Mouse (Mus musculus) CH12.LX (cell line): ENCODE measurements around the gene Atg16l2. TPM values are rescaled to one million over a fixed set of nuclear protein-coding genes. Genes with fewer than 3 reads are reported as not detected.

ENCODE experiments used
- DNase-seq: peaks from one replicate; pipeline ENCODE4 v3.0.0-alpha.2; 2013; ENCODE audit errors: extremely low read depth
- H3K27ac ChIP-seq: 2 replicates; pipeline ENCODE4 v1.5.1; 2012; ENCODE audit warnings: low read depth, mild to moderate bottlenecking, control low read depth, moderate library complexity; ENCODE audit not compliant: insufficient read depth
- H3K27me3 ChIP-seq: replicated peaks from 2 replicates; pipeline ENCODE3; 2012; ENCODE audit warnings: inconsistent platforms
- H3K36me3 ChIP-seq, 2 experiments: replicated peaks in 1 of 2; 2 replicates each; pipeline versions ENCODE3 to v1.6.1; 2012; ENCODE audit warnings: inconsistent platforms in 1 of 2, low read length in 1 of 2, mild to moderate bottlenecking in 1 of 2, mixed read lengths in 1 of 2, moderate library complexity in 1 of 2; ENCODE audit not compliant: control insufficient read depth in 1 of 2, insufficient read depth in 1 of 2
- H3K4me1 ChIP-seq, 2 experiments: 2 replicates each; pipeline ENCODE4 v1.6.1; 2012; ENCODE audit warnings: inconsistent platforms in 1 of 2, moderate library complexity in 1 of 2; ENCODE audit not compliant: insufficient read depth in 2 of 2, control insufficient read depth in 1 of 2
- H3K4me2 ChIP-seq: 2 replicates; pipeline ENCODE4 v1.6.1; 2012; ENCODE audit warnings: low read depth, mild to moderate bottlenecking, control low read depth; ENCODE audit not compliant: poor library complexity, insufficient read depth, severe bottlenecking
- H3K4me3 ChIP-seq, 3 experiments: fragments of 150-350 bp in 1 of 3; sonication (generic) in 1 of 3; replicated peaks in 1 of 3; 2 replicates each; pipeline versions ENCODE3 to v1.5.1; 2011 to 2012; ENCODE audit warnings: low read depth in 2 of 3, low read length in 2 of 3, mild to moderate bottlenecking in 2 of 3, moderate library complexity in 2 of 3, control low read depth in 1 of 3, improper control_type of control experiment in 1 of 3, inconsistent platforms in 1 of 3, mixed read lengths in 1 of 3; ENCODE audit not compliant: poor library complexity in 1 of 3
- H3K79me2 ChIP-seq: replicated peaks from 2 replicates; pipeline ENCODE4 v1.6.1; 2012; ENCODE audit warnings: mild to moderate bottlenecking, moderate library complexity; ENCODE audit not compliant: control insufficient read depth, poor library complexity, insufficient read depth, severe bottlenecking; ENCODE audit errors: extremely low read depth
- H3K9ac ChIP-seq: 2 replicates; pipeline ENCODE4 v1.6.1; 2012; ENCODE audit warnings: low read depth, mild to moderate bottlenecking, control low read depth, moderate library complexity; ENCODE audit not compliant: insufficient read depth
- H3K9me3 ChIP-seq: replicated peaks from 2 replicates; pipeline ENCODE3; 2012; ENCODE audit warnings: low read length, inconsistent platforms, mixed read lengths
- BHLHE40 ChIP-seq: IDR thresholded peaks from 2 replicates; pipeline ENCODE4 v1.6.1; 2011; ENCODE audit warnings: mild to moderate bottlenecking, low read depth, low read length, improper control_type of control experiment
- CHD1 ChIP-seq: IDR thresholded peaks from 2 replicates; pipeline ENCODE4 v1.6.1; 2012; ENCODE audit warnings: low read depth, low read length, improper control_type of control experiment, inconsistent platforms
- CHD2 ChIP-seq: IDR thresholded peaks from 2 replicates; pipeline ENCODE4 v1.6.1; 2011; ENCODE audit warnings: low read length, improper control_type of control experiment
- E2F4 ChIP-seq: IDR thresholded peaks from 2 replicates; pipeline ENCODE4 v1.6.1; 2011; ENCODE audit warnings: low read depth, low read length, improper control_type of control experiment; ENCODE audit not compliant: insufficient replicate concordance
- GABPA ChIP-seq: IDR thresholded peaks from 2 replicates; pipeline ENCODE4 v1.6.1; 2012; ENCODE audit warnings: low read depth, low read length, improper control_type of control experiment, inconsistent platforms; ENCODE audit not compliant: insufficient replicate concordance
- HCFC1 ChIP-seq: IDR thresholded peaks from 2 replicates; pipeline ENCODE4 v1.6.1; 2012; ENCODE audit warnings: low read depth, mild to moderate bottlenecking, inconsistent platforms, low read length, improper control_type of control experiment
- JUND ChIP-seq: conservative IDR thresholded peaks from 2 replicates; pipeline ENCODE4 v1.6.1; 2011; ENCODE audit warnings: low read depth, low read length, improper control_type of control experiment
- KAT2A ChIP-seq: IDR thresholded peaks from 2 replicates; pipeline ENCODE4 v1.6.1; 2012; ENCODE audit warnings: low read length, improper control_type of control experiment, inconsistent platforms; ENCODE audit not compliant: insufficient replicate concordance
- MAZ ChIP-seq: IDR thresholded peaks from 2 replicates; pipeline ENCODE4 v1.6.1; 2012; ENCODE audit warnings: low read depth, mild to moderate bottlenecking, inconsistent platforms, low read length, improper control_type of control experiment, moderate library complexity
- NRF1 ChIP-seq: IDR thresholded peaks from 2 replicates; pipeline ENCODE4 v1.6.1; 2014; ENCODE audit warnings: low read depth, mild to moderate bottlenecking, inconsistent platforms, low read length, improper control_type of control experiment, moderate library complexity
- PAX5 ChIP-seq: IDR thresholded peaks from 2 replicates; pipeline ENCODE4 v1.6.1; 2012; ENCODE audit warnings: low read length, inconsistent platforms, mixed read lengths
- POLR2AphosphoS2 ChIP-seq: IDR thresholded peaks from 2 replicates; pipeline ENCODE4 v1.6.1; 2011; ENCODE audit warnings: low read depth, low read length, improper control_type of control experiment
- RCOR1 ChIP-seq: conservative IDR thresholded peaks from 2 replicates; pipeline ENCODE4 v1.6.1; 2012; ENCODE audit warnings: low read depth, mild to moderate bottlenecking, inconsistent platforms, low read length, improper control_type of control experiment
- SMC3 ChIP-seq: IDR thresholded peaks from 2 replicates; pipeline ENCODE4 v1.6.1; 2011; ENCODE audit warnings: low read depth, low read length, improper control_type of control experiment
- USF1 ChIP-seq: IDR thresholded peaks from 2 replicates; pipeline ENCODE4 v1.6.1; 2014; ENCODE audit warnings: low read depth, mild to moderate bottlenecking, inconsistent platforms, low read length, improper control_type of control experiment
- USF2 ChIP-seq: conservative IDR thresholded peaks from 2 replicates; pipeline ENCODE4 v1.6.1; 2011; ENCODE audit warnings: low read depth, low read length, improper control_type of control experiment
- ZC3H11A ChIP-seq: IDR thresholded peaks from 2 replicates; pipeline ENCODE4 v1.6.1; 2012; ENCODE audit warnings: low read depth, mild to moderate bottlenecking, inconsistent platforms, low read length, improper control_type of control experiment
- dilution Hi-C: fragments of 300-500 bp; cut with MboI; formaldehyde crosslinking; loops from 2 replicates; pipeline ENCODE4 v1.14.3; 2020; ENCODE audit warnings: low sequenced_read_pairs; ENCODE audit not compliant: extremely low pct_unique_long_range_greater_than_20kb, extremely low pct_ligation_motif_present
- in situ Hi-C: fragments of 300-500 bp; cut with MboI; formaldehyde crosslinking; loops from 3 replicates; pipeline ENCODE4 v1.14.3; 2019; ENCODE audit warnings: low sequenced_read_pairs, low pct_ligation_motif_present, low pct_unique_long_range_greater_than_20kb, mixed read lengths
- polyA plus RNA-seq: library from polyadenylated mRNA; unstranded; fragments of >175 nt; gene quantifications from 2 replicates; pipeline ENCODE4 v1.2.1, GENCODE M21; 2012; ENCODE audit warnings: low read depth; ENCODE audit not compliant: insufficient read length
- total RNA-seq, 2 experiments: library from RNA; depleted of rRNA; stranded (reverse); fragments of 300-350 nt in 1 of 2; fragments of >200 nt in 1 of 2; gene quantifications; 2 replicates each; pipeline ENCODE4 v1.2.3; 2012 to 2014

Gene Atg16l2
- total and polyA plus RNA-seq, 3 experiments, result 12.7 to 43.8 (median 15.4) TPM

GRCm38 (mm10) chr7:101249173-101249572, 52.9 kb downstream of the Atg16l2 start:
- TF ChIP-seq CHD2 (no peak), USF1 (no peak), SMC3 (no peak), GABPA (no peak), POLR2AphosphoS2 (no peak)
- Histone ChIP-seq H3K4me2 (no peak overlapping the region), H3K9ac (no peak overlapping the region), H3K79me2 (no peaks in the 10 kb centered on the region), H3K4me3 (no peak overlapping the region), H3K36me3 (peaks cover 26 to 64% of the 10 kb centered on the region in 2 experiments), H3K27ac (no peak overlapping the region), H3K27me3 (no peaks in the 10 kb centered on the region), H3K9me3 (no peaks in the 10 kb centered on the region), H3K4me1 (peaks cover 6 to 17% of the 10 kb centered on the region in 2 experiments; a peak in 3 of 4 replicates)
- DNase-seq, result no peak
- in situ Hi-C loops (no loop called here), dilution Hi-C loops (no loop called here)

DNA sequence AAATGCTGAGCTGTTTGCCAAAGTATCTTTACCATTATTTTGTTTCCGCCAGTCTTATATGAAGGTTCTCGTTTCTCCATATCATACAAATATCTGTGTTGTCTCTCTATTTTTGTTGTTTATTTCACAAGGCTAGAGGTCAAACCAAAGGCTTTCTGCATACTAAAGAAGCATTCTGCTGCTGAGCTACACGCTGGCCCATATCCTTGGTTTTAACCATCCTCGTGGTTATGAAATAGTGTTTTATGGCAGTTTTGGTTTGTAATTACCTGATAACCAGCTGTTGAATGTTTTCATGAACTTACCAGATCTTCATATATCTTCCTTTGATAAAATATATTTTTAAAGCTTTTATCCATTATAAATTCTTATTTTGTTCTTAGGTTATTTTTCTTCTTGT, 53.3 kb downstream of the Atg16l2 start:
- dilution Hi-C loops (no loop called here), in situ Hi-C loops (no loop called here)
- H3K4me2 ChIP-seq, result no peak overlapping the region
- H3K79me2 ChIP-seq, result no peaks in the 10 kb centered on the region
- H3K4me3 ChIP-seq, result no peak overlapping the region
- H3K9me3 ChIP-seq, result no peaks in the 10 kb centered on the region
- H3K27ac ChIP-seq, result no peak overlapping the region
- H3K9ac ChIP-seq, result no peak overlapping the region
- peaks cover 30 to 67% of the 10 kb centered on the region in 2 experiments for H3K36me3 ChIP-seq
- TF ChIP-seq HCFC1 (no peak), USF2 (no peak), RCOR1 (no peak), KAT2A (no peak), USF1 (no peak), BHLHE40 (no peak), CHD1 (no peak), NRF1 (no peak), PAX5 (no peak), MAZ (no peak), ZC3H11A (no peak), GABPA (no peak), JUND (no peak), E2F4 (no peak)
- no peak for DNase-seq
- no peaks in the 10 kb centered on the region for H3K27me3 ChIP-seq
- peaks cover 6 to 17% of the 10 kb centered on the region in 2 experiments; a peak in 3 of 4 replicates for H3K4me1 ChIP-seq
